Mouse (Mus musculus): ENCODE results near the gene Rasgrp1. TPM values are rescaled to one million over a fixed set of nuclear protein-coding genes. Genes with fewer than 3 reads are reported as not detected.

Rasgrp1 gene
- polyA plus RNA-seq, 1 experiment: not detected

GRCm38 (mm10) chr2:117343240-117343624 lies 431 bp upstream of the Rasgrp1 start:
- H3ac ChIP-seq (ENCODE audit: control insufficient read depth, insufficient read length): no peak overlapping the region
- H3K27me3 ChIP-seq (ENCODE audit: control insufficient read depth, insufficient read depth, insufficient read length): peaks cover 55% of the 10 kb centered on the region
- H3K79me2 ChIP-seq (ENCODE audit: control insufficient read depth, insufficient read depth): no peaks in the 10 kb centered on the region
- no peak overlapping the region for H3K4me3 ChIP-seq
- H3K4me2 ChIP-seq (ENCODE audit: low read depth): no peak overlapping the region
- no peak for TF ChIP-seq MAX (IDR thresholded peaks at IDR 0.05; ENCODE audit: low read depth)
- H3K36me3 ChIP-seq (ENCODE audit: control insufficient read depth, insufficient read depth): no peaks in the 10 kb centered on the region

- Histone ChIP-seq H3K27me3 (ENCODE audit: control insufficient read depth, insufficient read depth, insufficient read length) (peaks cover 51% of the 10 kb centered on the region), H3K4me3 (no peak overlapping the region), H3K4me2 (ENCODE audit: low read depth) (no peak overlapping the region), H3K36me3 (ENCODE audit: control insufficient read depth, insufficient read depth) (no peaks in the 10 kb centered on the region), H3K79me2 (ENCODE audit: control insufficient read depth, insufficient read depth) (no peaks in the 10 kb centered on the region), H3ac (ENCODE audit: control insufficient read depth, insufficient read length) (no peak overlapping the region)
- TF ChIP-seq TCF12 (IDR thresholded peaks at IDR 0.05; ENCODE audit: insufficient read depth, poor library complexity, severe bottlenecking): no peak
- TF ChIP-seq USF1 (IDR thresholded peaks at IDR 0.05; ENCODE audit: low read depth): no peak
Observed at GRCm38 (mm10) chr2:117342090-117342546, 683 bp downstream of the Rasgrp1 start.

- H3K4me3 ChIP-seq: no peak overlapping the region
- no peak overlapping the region for H3ac ChIP-seq (ENCODE audit: control insufficient read depth, insufficient read length)
- no peaks in the 10 kb centered on the region for H3K79me2 ChIP-seq (ENCODE audit: control insufficient read depth, insufficient read depth)
- no peak overlapping the region for H3K4me2 ChIP-seq (ENCODE audit: low read depth)
- TF ChIP-seq SRF (IDR thresholded peaks at IDR 0.05; ENCODE audit: control insufficient read depth, insufficient read length, low read depth) (no peak), POLR2AphosphoS2 (IDR thresholded peaks at IDR 0.05; ENCODE audit: insufficient read length, low read depth) (no peak), MAX (IDR thresholded peaks at IDR 0.05; ENCODE audit: low read depth) (no peak), TCF3 (IDR thresholded peaks at IDR 0.05; ENCODE audit: insufficient read length, low read depth) (no peak), POLR2A (IDR thresholded peaks at IDR 0.05; ENCODE audit: insufficient read length, low read depth) (no peak), MYOG (IDR thresholded peaks at IDR 0.05; ENCODE audit: control insufficient read depth in 1 of 3, insufficient read depth in 1 of 3, insufficient read length in 2 of 3, low read depth in 2 of 3) (no peak), E2F4 (IDR thresholded peaks at IDR 0.05; ENCODE audit: insufficient read depth) (no peak), TCF12 (IDR thresholded peaks at IDR 0.05; ENCODE audit: insufficient read depth, poor library complexity, severe bottlenecking) (no peak), CEBPB (IDR thresholded peaks at IDR 0.05; ENCODE audit: insufficient read depth, poor library complexity, severe bottlenecking) (no peak), REST (IDR thresholded peaks at IDR 0.05; ENCODE audit: insufficient read depth, insufficient read length) (no peak), USF1 (IDR thresholded peaks at IDR 0.05; ENCODE audit: low read depth) (no peak)
- H3K36me3 ChIP-seq (ENCODE audit: control insufficient read depth, insufficient read depth): no peaks in the 10 kb centered on the region
- H3K27me3 ChIP-seq (ENCODE audit: control insufficient read depth, insufficient read depth, insufficient read length): peaks cover 42% of the 10 kb centered on the region
Observed at GRCm38 (mm10) chr2:117338501-117338900, 4.3 kb downstream of the Rasgrp1 start.

- TF ChIP-seq CEBPB (IDR thresholded peaks at IDR 0.05; ENCODE audit: insufficient read depth, poor library complexity, severe bottlenecking) (no peak), MYOD1 (IDR thresholded peaks at IDR 0.05; ENCODE audit: control insufficient read depth in 1 of 3, insufficient read length in 2 of 3, low read depth in 2 of 3) (no peak), TCF3 (IDR thresholded peaks at IDR 0.05; ENCODE audit: insufficient read length, low read depth) (no peak), POLR2A (IDR thresholded peaks at IDR 0.05; ENCODE audit: insufficient read length, low read depth) (no peak), SRF (IDR thresholded peaks at IDR 0.05; ENCODE audit: control insufficient read depth, insufficient read length, low read depth) (no peak), POLR2AphosphoS2 (IDR thresholded peaks at IDR 0.05; ENCODE audit: insufficient read length, low read depth) (no peak), USF1 (IDR thresholded peaks at IDR 0.05; ENCODE audit: low read depth) (no peak), E2F4 (IDR thresholded peaks at IDR 0.05; ENCODE audit: insufficient read depth) (no peak), MAX (IDR thresholded peaks at IDR 0.05; ENCODE audit: low read depth) (no peak), TCF12 (IDR thresholded peaks at IDR 0.05; ENCODE audit: insufficient read depth, poor library complexity, severe bottlenecking) (no peak), REST (IDR thresholded peaks at IDR 0.05; ENCODE audit: insufficient read depth, insufficient read length) (no peak), MYOG (IDR thresholded peaks at IDR 0.05; ENCODE audit: control insufficient read depth in 1 of 3, insufficient read depth in 1 of 3, insufficient read length in 2 of 3, low read depth in 2 of 3) (no peak)
- Histone ChIP-seq H3K4me2 (ENCODE audit: low read depth) (no peak overlapping the region), H3K27me3 (ENCODE audit: control insufficient read depth, insufficient read depth, insufficient read length) (peaks cover 42% of the 10 kb centered on the region), H3K79me2 (ENCODE audit: control insufficient read depth, insufficient read depth) (no peaks in the 10 kb centered on the region), H3ac (ENCODE audit: control insufficient read depth, insufficient read length) (no peak overlapping the region), H3K4me3 (no peak overlapping the region), H3K36me3 (ENCODE audit: control insufficient read depth, insufficient read depth) (no peaks in the 10 kb centered on the region)
Observed at GRCm38 (mm10) chr2:117337902-117338301, 4.9 kb downstream of the Rasgrp1 start.

DNA sequence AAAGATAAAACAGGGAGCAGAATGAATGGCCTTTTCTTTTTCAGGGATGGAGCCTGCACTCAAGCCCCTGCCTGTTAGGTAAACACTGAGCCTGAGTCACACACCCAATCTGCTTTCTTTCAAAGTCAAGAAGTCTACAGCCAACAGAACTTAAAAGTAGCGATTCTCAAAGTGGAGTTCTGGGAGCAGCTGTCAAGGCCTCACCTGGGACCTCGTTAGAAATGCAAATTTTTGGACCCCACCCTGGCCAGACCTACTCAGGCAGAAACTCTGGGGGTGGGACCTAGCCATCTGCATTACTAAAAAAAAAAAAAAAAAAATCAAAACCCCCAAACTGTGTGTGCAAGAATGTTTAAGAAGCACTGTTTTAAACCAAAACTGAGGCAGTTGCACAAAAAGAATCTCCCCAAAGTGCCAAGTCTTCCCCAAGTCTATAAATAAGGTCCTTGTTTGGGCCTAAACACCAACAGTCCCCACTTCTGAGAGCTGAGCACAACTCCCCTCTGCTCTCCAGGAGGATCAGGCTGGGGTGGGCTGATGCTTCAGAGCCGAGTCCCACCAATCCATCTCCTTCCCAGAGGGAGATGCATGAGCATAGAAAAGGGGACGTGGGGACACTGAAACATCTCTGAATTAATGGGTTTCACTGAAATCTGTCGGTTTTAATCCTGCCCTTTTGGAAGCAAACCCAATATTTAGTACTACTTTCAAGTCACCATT lies 5.7 kb downstream of the Rasgrp1 start:
- Histone ChIP-seq H3K36me3 (ENCODE audit: control insufficient read depth, insufficient read depth) (no peaks in the 10 kb centered on the region), H3K79me2 (ENCODE audit: control insufficient read depth, insufficient read depth) (no peaks in the 10 kb centered on the region), H3K27me3 (ENCODE audit: control insufficient read depth, insufficient read depth, insufficient read length) (peaks cover 42% of the 10 kb centered on the region), H3K4me3 (no peak overlapping the region), H3K4me2 (ENCODE audit: low read depth) (no peak overlapping the region), H3ac (ENCODE audit: control insufficient read depth, insufficient read length) (no peak overlapping the region)
- TF ChIP-seq POLR2AphosphoS2 (IDR thresholded peaks at IDR 0.05; ENCODE audit: insufficient read length, low read depth) (no peak), USF1 (IDR thresholded peaks at IDR 0.05; ENCODE audit: low read depth) (no peak), E2F4 (IDR thresholded peaks at IDR 0.05; ENCODE audit: insufficient read depth) (no peak), MYOD1 (IDR thresholded peaks at IDR 0.05; ENCODE audit: control insufficient read depth in 1 of 3, insufficient read length in 2 of 3, low read depth in 2 of 3) (no peak), MYOG (IDR thresholded peaks at IDR 0.05; ENCODE audit: control insufficient read depth in 1 of 3, insufficient read depth in 1 of 3, insufficient read length in 2 of 3, low read depth in 2 of 3) (no peak), TCF12 (IDR thresholded peaks at IDR 0.05; ENCODE audit: insufficient read depth, poor library complexity, severe bottlenecking) (no peak), POLR2A (IDR thresholded peaks at IDR 0.05; ENCODE audit: insufficient read length, low read depth) (no peak), SRF (IDR thresholded peaks at IDR 0.05; ENCODE audit: control insufficient read depth, insufficient read length, low read depth) (no peak), TCF3 (IDR thresholded peaks at IDR 0.05; ENCODE audit: insufficient read length, low read depth) (no peak), REST (IDR thresholded peaks at IDR 0.05; ENCODE audit: insufficient read depth, insufficient read length) (no peak), MAX (IDR thresholded peaks at IDR 0.05; ENCODE audit: low read depth) (no peak), CEBPB (IDR thresholded peaks at IDR 0.05; ENCODE audit: insufficient read depth, poor library complexity, severe bottlenecking) (no peak)

Data from myocyte (in vitro differentiated cells).